Mouse (Mus musculus) 3T3-L1 (cell line): ENCODE data around the gene Mphosph9.

ENCODE experiments used
- DNase-seq: peaks from one replicate; pipeline ENCODE4 v3.0.0-alpha.2; 2015; ENCODE audit warnings: low read depth, low spot score

The Mphosph9 gene

GRCm38 (mm10) chr5:124215647-124216046 is 112.1 kb downstream of the Mphosph9 start:
- no peak for DNase-seq

GRCm38 (mm10) chr5:124214516-124215145 is 113.1 kb downstream of the Mphosph9 start:
- DNase-seq: no peak

- DNase-seq: no peak
These were observed 113.9 kb downstream of the Mphosph9 start for GRCm38 (mm10) chr5:124213588-124214469.

- no peak for DNase-seq
These were observed 116.1 kb downstream of the Mphosph9 start for GRCm38 (mm10) chr5:124211669-124212068.

GRCm38 (mm10) chr5:124211234-124211633 is 116.5 kb downstream of the Mphosph9 start:
- DNase-seq: no peak

- DNase-seq: no peak
These were observed 117.3 kb downstream of the Mphosph9 start for GRCm38 (mm10) chr5:124210281-124211016.

- DNase-seq: no peak
These were observed 117.9 kb downstream of the Mphosph9 start for GRCm38 (mm10) chr5:124209850-124210249.

GRCm38 (mm10) chr5:124208030-124208429 is 119.7 kb downstream of the Mphosph9 start:
- no peak for DNase-seq

GRCm38 (mm10) chr5:124206481-124207038 is 121.2 kb downstream of the Mphosph9 start:
- no peak for DNase-seq

GRCm38 (mm10) chr5:124205809-124206380 is 121.9 kb downstream of the Mphosph9 start:
- DNase-seq: no peak

GRCm38 (mm10) chr5:124205211-124205610 is 122.6 kb downstream of the Mphosph9 start:
- DNase-seq: no peak

- DNase-seq: peak; percentile 62
These were observed 123.5 kb downstream of the Mphosph9 start for GRCm38 (mm10) chr5:124204127-124204794.

- DNase-seq: no peak
These were observed 124.5 kb downstream of the Mphosph9 start for GRCm38 (mm10) chr5:124203251-124203650.

GRCm38 (mm10) chr5:124202071-124202470 is 125.7 kb downstream of the Mphosph9 start:
- DNase-seq: no peak

GRCm38 (mm10) chr5:124201564-124201963 is 126.2 kb downstream of the Mphosph9 start:
- no peak for DNase-seq
